Mouse (Mus musculus) olfactory bulb, adult 2 months (tissue): ENCODE results near the gene Nhsl1. TPM values are rescaled to one million over a fixed set of nuclear protein-coding genes. Genes with fewer than 3 reads are reported as not detected.

Experiments
- H3K27ac ChIP-seq: fragments of 200-500 bp; 2 replicates; pipeline ENCODE4 v1.5.1; 2012; ENCODE audit warnings: low read depth, low read length; ENCODE audit not compliant: insufficient read depth
- H3K4me1 ChIP-seq: fragments of 200-500 bp; 2 replicates; pipeline ENCODE4 v1.6.1; 2012; ENCODE audit warnings: low read length; ENCODE audit not compliant: control insufficient read depth, insufficient read depth
- H3K4me3 ChIP-seq: fragments of 200-500 bp; 2 replicates; pipeline ENCODE4 v1.5.1; 2012; ENCODE audit warnings: mild to moderate bottlenecking, low read depth, low read length, moderate library complexity; ENCODE audit not compliant: insufficient read depth
- CTCF ChIP-seq: fragments of 200-500 bp; IDR thresholded peaks from 2 replicates; pipeline ENCODE4 v1.5.1; 2012; ENCODE audit warnings: low read depth, mild to moderate bottlenecking, low read length, moderate library complexity; ENCODE audit not compliant: insufficient read depth
- POLR2A ChIP-seq: fragments of 200-500 bp; IDR thresholded peaks from 2 replicates; pipeline ENCODE4 v1.6.1; 2012; ENCODE audit warnings: mild to moderate bottlenecking, low read depth, low read length, moderate library complexity; ENCODE audit not compliant: insufficient read depth
- WGBS: fragments of 180-500 bp; shearing (Covaris S2); methylation state at CpG from one replicate; pipeline ENCODE4 v1.1.7; 2018; 5-methylcytosine and 5-hydroxymethylcytosine counted together
- polyA plus RNA-seq: library from polyadenylated mRNA; stranded (reverse); fragments of >200 nt; gene quantifications from 2 replicates; pipeline ENCODE4 v1.2.4, GENCODE M21; 2012; ENCODE audit warnings: low replicate concordance; ENCODE audit not compliant: missing spikeins, insufficient read depth, insufficient read length

Nhsl1 gene
- polyA plus RNA-seq, 1 experiment: not detected

- 21% methylated on average over 10 of the region's 10 CpGs for WGBS
- Histone ChIP-seq H3K4me1 (no peaks in the 10 kb centered on the region), H3K4me3 (no peak overlapping the region), H3K27ac (no peak overlapping the region; the same call in 1 of the 2 replicates)
- TF ChIP-seq POLR2A: no peak
- TF ChIP-seq CTCF: no peak
Observed at GRCm38 (mm10) chr10:18388784-18389575, 70.2 kb downstream of the Nhsl1 start.

GRCm38 (mm10) chr10:18390004-18390403 is 71.2 kb downstream of the Nhsl1 start:
- 75% methylated on average over 15 of the region's 15 CpGs for WGBS
- Histone ChIP-seq H3K4me3 (no peak overlapping the region), H3K4me1 (no peaks in the 10 kb centered on the region), H3K27ac (no peak overlapping the region)
- no peak for TF ChIP-seq CTCF

- 38% methylated on average over 5 of the region's 5 CpGs for WGBS
- Histone ChIP-seq H3K4me3 (no peak overlapping the region), H3K4me1 (no peaks in the 10 kb centered on the region), H3K27ac (no peak overlapping the region)
- TF ChIP-seq CTCF: no peak
Observed at GRCm38 (mm10) chr10:18391608-18392007, 72.8 kb downstream of the Nhsl1 start.

GRCm38 (mm10) chr10:18392268-18392667 is 73.5 kb downstream of the Nhsl1 start:
- Histone ChIP-seq H3K4me3 (no peak overlapping the region), H3K4me1 (no peaks in the 10 kb centered on the region), H3K27ac (no peak overlapping the region)
- no peak for TF ChIP-seq CTCF
- TF ChIP-seq POLR2A: no peak
- 91% methylated on average over 6 of the region's 6 CpGs for whole genome bisulfite sequencing

- Histone ChIP-seq H3K4me3 (no peak overlapping the region), H3K27ac (no peak overlapping the region), H3K4me1 (no peaks in the 10 kb centered on the region)
- WGBS: 58% methylated on average over 3 of the region's 3 CpGs
- TF ChIP-seq POLR2A (no peak), CTCF (no peak)
Observed at GRCm38 (mm10) chr10:18393740-18394139, 75.0 kb downstream of the Nhsl1 start.

- H3K4me3 ChIP-seq: no peak overlapping the region
- TF ChIP-seq POLR2A (no peak), CTCF (no peak)
- no peaks in the 10 kb centered on the region for H3K4me1 ChIP-seq
- H3K27ac ChIP-seq: no peak overlapping the region
- 93% methylated on average over 7 of the region's 7 CpGs for WGBS
Observed at GRCm38 (mm10) chr10:18394270-18394669, 75.5 kb downstream of the Nhsl1 start.

GRCm38 (mm10) chr10:18400089-18400644 is 81.4 kb downstream of the Nhsl1 start:
- Histone ChIP-seq H3K4me1 (peaks cover 4% of the 10 kb centered on the region; the same call in 1 of the 2 replicates), H3K27ac (no peak overlapping the region), H3K4me3 (no peak overlapping the region)
- 78% methylated on average over 7 of the region's 7 CpGs for WGBS
- no peak for TF ChIP-seq CTCF
- TF ChIP-seq POLR2A: no peak

GRCm38 (mm10) chr10:18400998-18401397 is 82.2 kb downstream of the Nhsl1 start:
- no peak overlapping the region for H3K4me3 ChIP-seq
- H3K27ac ChIP-seq: no peak overlapping the region
- 79% methylated on average over 8 of the region's 8 CpGs for WGBS
- peaks cover 4% of the 10 kb centered on the region; the same call in 1 of the 2 replicates for H3K4me1 ChIP-seq
- no peak for TF ChIP-seq POLR2A
- no peak for TF ChIP-seq CTCF

- Histone ChIP-seq H3K4me1 (peaks cover 18% of the 10 kb centered on the region), H3K4me3 (no peak overlapping the region), H3K27ac (no peak overlapping the region)
- 65% methylated on average over 2 of the region's 2 CpGs for WGBS
- TF ChIP-seq POLR2A: no peak
- no peak for TF ChIP-seq CTCF
Observed at GRCm38 (mm10) chr10:18403992-18404391, 85.2 kb downstream of the Nhsl1 start.
